Mouse (Mus musculus): ENCODE data around the gene Osgep. TPM values are rescaled to one million over a fixed set of nuclear protein-coding genes. Genes with fewer than 3 reads are reported as not detected.

The Osgep gene
- total RNA-seq, 1 experiment from 2014 or later: 106 TPM

- no peak; a peak in 1 of 4 replicates for ATAC-seq (replicated peaks in 1 of 2; ENCODE audit: insufficient read depth in 1 of 2, low FRiP score in 2 of 2, low TSS enrichment in 1 of 2, low read depth in 1 of 2, poor library complexity in 2 of 2, severe bottlenecking in 2 of 2)
Observed at GRCm38 (mm10) chr14:50896747-50897373, 27.8 kb downstream of the Osgep start.

GRCm38 (mm10) chr14:50895985-50896746 is 28.5 kb downstream of the Osgep start:
- no peak for ATAC-seq (replicated peaks in 1 of 2; ENCODE audit: insufficient read depth in 1 of 2, low FRiP score in 2 of 2, low TSS enrichment in 1 of 2, low read depth in 1 of 2, poor library complexity in 2 of 2, severe bottlenecking in 2 of 2)

GRCm38 (mm10) chr14:50895407-50895806 is 29.3 kb downstream of the Osgep start:
- no peak for ATAC-seq (replicated peaks in 1 of 2; ENCODE audit: insufficient read depth in 1 of 2, low FRiP score in 2 of 2, low TSS enrichment in 1 of 2, low read depth in 1 of 2, poor library complexity in 2 of 2, severe bottlenecking in 2 of 2)

- ATAC-seq (replicated peaks in 1 of 2; ENCODE audit: insufficient read depth in 1 of 2, low FRiP score in 2 of 2, low TSS enrichment in 1 of 2, low read depth in 1 of 2, poor library complexity in 2 of 2, severe bottlenecking in 2 of 2): peak; percentile 49 to 57; a peak in 3 of 4 replicates
Observed at GRCm38 (mm10) chr14:50892541-50893459, 31.9 kb downstream of the Osgep start.

DNA sequence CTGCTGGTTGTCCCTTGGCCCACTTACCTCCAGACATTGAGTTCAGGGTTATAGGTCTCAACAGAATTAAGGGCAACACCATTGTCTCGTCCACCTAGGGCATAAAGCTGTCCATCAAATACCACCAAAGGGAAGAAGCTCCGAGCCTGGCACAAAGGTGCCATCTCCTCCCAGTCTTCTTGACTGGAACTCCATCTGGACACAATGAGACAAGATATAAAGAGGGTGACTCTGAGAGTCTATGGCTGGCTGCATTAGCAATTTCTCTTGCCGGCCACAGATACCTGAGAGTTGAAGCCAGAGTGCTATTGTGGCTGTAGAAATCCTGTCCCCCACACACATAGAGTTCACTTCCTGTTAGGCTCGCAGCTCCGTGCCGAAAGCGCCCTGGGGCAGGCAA is 32.6 kb downstream of the Osgep start:
- ATAC-seq (replicated peaks in 1 of 2; ENCODE audit: insufficient read depth in 1 of 2, low FRiP score in 2 of 2, low TSS enrichment in 1 of 2, low read depth in 1 of 2, poor library complexity in 2 of 2, severe bottlenecking in 2 of 2): no peak

DNA sequence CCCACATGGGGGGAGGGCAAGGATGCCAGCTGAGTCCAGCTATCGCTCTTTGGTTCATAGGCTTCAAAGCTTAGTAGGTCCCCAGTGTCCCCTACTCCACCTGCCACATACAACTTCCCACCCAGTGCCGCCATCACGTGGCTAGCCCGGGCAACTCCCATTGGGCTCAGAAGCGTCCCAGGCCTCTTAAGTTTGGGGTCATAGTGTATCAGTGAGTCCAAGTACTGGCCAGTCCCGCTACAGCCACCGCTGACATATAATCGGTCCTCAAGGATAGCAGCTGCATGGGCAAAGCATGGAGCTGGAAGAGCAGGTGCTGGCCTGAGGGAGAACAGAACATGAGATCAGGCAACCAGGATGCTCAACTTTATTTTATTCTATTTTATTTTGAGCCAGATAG is 33.1 kb downstream of the Osgep start:
- ATAC-seq (replicated peaks in 1 of 2; ENCODE audit: insufficient read depth in 1 of 2, low FRiP score in 2 of 2, low TSS enrichment in 1 of 2, low read depth in 1 of 2, poor library complexity in 2 of 2, severe bottlenecking in 2 of 2): no peak

GRCm38 (mm10) chr14:50876236-50876950 is 48.3 kb downstream of the Osgep start:
- no peak for ATAC-seq (replicated peaks in 1 of 2; ENCODE audit: insufficient read depth in 1 of 2, low FRiP score in 2 of 2, low TSS enrichment in 1 of 2, low read depth in 1 of 2, poor library complexity in 2 of 2, severe bottlenecking in 2 of 2)

DNA sequence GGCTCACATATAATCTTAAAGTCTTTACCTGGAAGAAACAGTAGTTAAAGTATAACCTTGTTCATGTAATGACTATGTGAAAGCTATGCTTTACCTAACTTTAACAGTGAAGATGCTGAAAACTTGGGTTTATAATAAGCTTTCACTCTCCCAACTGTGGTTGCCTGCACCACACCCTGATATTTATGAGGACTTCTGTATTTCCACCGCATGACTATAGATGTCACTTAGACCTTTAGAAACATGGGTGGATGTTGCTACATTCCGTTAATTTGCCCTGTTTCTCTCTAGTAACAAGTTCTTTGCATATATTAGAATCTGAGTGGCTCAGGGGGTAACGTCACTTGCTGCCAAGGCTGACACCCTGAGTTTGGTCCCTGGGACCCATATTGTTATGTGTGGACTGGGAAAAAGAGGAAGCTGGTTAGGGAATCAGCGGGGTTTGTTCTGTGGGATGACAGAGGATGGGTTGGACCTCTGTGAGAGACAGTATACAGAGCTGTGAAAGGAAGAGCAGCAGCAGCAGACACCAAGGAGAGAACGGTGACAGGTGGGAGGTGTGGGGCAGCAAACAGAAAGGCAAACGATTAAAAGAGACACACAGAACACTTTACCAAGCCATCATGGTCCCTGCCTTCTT is 49.0 kb downstream of the Osgep start:
- ATAC-seq (replicated peaks in 1 of 2; ENCODE audit: insufficient read depth in 1 of 2, low FRiP score in 2 of 2, low TSS enrichment in 1 of 2, low read depth in 1 of 2, poor library complexity in 2 of 2, severe bottlenecking in 2 of 2): no peak

DNA sequence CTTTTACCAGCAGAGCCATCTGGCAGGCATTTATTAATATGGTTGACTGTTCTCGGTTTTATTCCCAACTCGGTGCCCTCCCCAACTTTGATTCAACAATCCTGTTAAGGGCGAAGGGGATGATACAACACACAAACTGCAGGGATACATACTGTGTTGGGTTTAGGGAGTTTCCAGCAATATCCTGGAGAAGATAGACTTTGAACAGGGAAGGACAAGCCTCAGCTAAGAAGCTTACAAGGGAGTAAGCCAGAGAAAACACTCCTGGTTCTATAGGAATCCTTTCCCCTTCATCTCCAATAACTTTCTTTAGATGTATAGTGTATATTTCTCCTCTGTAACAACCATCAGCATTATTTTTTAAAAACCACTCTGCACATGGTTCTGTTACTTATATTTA is 49.5 kb downstream of the Osgep start:
- ATAC-seq (replicated peaks in 1 of 2; ENCODE audit: insufficient read depth in 1 of 2, low FRiP score in 2 of 2, low TSS enrichment in 1 of 2, low read depth in 1 of 2, poor library complexity in 2 of 2, severe bottlenecking in 2 of 2): no peak

- ATAC-seq (replicated peaks in 1 of 2; ENCODE audit: insufficient read depth in 1 of 2, low FRiP score in 2 of 2, low TSS enrichment in 1 of 2, low read depth in 1 of 2, poor library complexity in 2 of 2, severe bottlenecking in 2 of 2): no peak
Observed at GRCm38 (mm10) chr14:50871284-50871683, 53.4 kb downstream of the Osgep start.

DNA sequence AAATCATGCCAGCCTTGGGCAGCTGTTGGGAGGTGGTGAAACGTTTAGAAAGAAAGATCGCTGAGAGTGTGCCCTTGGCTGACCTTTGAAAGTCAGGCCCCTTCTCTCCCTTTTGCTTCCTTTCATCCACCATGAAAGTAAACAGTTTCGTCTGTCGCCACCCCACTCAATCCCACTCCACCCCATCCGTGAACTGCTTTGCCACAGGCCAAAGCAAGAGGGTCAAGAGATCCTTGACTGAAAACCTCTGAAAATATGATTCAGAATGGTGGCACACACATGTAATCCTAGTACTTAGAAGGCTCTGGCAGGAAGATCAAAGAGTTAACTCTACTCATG is 53.9 kb downstream of the Osgep start:
- no peak for ATAC-seq (replicated peaks in 1 of 2; ENCODE audit: insufficient read depth in 1 of 2, low FRiP score in 2 of 2, low TSS enrichment in 1 of 2, low read depth in 1 of 2, poor library complexity in 2 of 2, severe bottlenecking in 2 of 2)

GRCm38 (mm10) chr14:50869889-50870804 is 54.5 kb downstream of the Osgep start, which contains the start of gene Tep1:
Tep1 (minus strand) TSS chr14:50870560.
- ATAC-seq (replicated peaks in 1 of 2; ENCODE audit: insufficient read depth in 1 of 2, low FRiP score in 2 of 2, low TSS enrichment in 1 of 2, low read depth in 1 of 2, poor library complexity in 2 of 2, severe bottlenecking in 2 of 2): peak; percentile 95 to 96

- no peak for ATAC-seq (replicated peaks in 1 of 2; ENCODE audit: insufficient read depth in 1 of 2, low FRiP score in 2 of 2, low TSS enrichment in 1 of 2, low read depth in 1 of 2, poor library complexity in 2 of 2, severe bottlenecking in 2 of 2)
Observed at GRCm38 (mm10) chr14:50868656-50869055, 56.0 kb downstream of the Osgep start.

DNA sequence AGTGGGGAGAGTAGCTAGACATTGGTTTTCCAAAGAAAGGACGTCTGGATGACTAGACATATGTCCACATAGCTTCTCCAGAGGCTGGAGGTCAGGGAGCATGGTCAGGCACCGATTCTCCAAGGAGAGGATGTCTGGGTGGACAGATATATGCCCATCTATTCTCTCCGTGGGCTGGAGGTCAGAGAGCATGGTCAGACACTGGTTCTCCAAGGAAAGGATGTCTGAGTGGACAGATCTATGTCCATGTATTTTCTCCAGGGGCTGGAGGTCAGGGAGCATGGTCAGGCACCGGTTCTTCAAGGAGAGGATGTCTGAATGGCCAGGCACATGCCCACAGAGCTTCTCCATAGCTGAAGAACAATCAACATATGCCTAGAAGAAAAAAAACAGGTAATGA is 56.5 kb downstream of the Osgep start:
- no peak for ATAC-seq (replicated peaks in 1 of 2; ENCODE audit: insufficient read depth in 1 of 2, low FRiP score in 2 of 2, low TSS enrichment in 1 of 2, low read depth in 1 of 2, poor library complexity in 2 of 2, severe bottlenecking in 2 of 2)

DNA sequence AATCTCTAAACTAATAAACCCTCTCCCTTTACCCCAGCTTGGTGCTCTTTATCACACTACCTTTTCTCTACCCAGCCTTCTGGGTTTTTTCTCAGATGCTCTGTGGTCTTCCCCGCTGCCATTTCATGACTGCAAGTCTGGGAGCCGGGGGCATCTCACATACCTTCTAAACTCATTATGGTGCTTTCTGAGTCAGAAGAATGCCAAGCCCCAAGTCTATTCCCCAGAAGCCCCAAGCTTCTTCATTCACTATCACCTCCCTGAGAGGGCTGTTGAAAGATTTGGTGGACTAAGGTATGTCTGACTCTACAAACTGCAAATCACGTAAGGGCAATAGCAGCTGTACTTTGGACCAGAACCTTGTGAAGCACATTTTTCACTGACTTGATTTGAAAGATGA is 57.7 kb downstream of the Osgep start:
- no peak for ATAC-seq (replicated peaks in 1 of 2; ENCODE audit: insufficient read depth in 1 of 2, low FRiP score in 2 of 2, low TSS enrichment in 1 of 2, low read depth in 1 of 2, poor library complexity in 2 of 2, severe bottlenecking in 2 of 2)

DNA sequence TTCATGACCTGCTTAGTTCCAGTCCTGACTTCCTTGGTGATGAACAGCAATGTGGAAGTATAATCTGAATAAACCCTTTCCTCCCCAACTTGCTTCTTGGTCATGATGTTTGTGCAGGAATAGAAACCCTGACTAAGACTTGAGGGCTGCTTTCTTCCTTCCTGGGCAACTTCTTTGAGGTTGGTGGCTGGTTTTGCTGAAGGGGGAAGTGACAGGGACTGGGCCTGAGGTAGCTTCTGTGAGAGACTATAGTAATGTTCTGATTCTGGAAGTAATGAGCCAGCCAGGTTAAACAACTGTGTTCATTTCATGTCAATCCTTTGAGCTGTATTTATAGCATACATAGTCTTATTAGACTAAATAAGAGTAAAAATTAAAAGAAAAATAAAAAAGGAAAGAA is 59.7 kb downstream of the Osgep start:
- ATAC-seq (replicated peaks in 1 of 2; ENCODE audit: insufficient read depth in 1 of 2, low FRiP score in 2 of 2, low TSS enrichment in 1 of 2, low read depth in 1 of 2, poor library complexity in 2 of 2, severe bottlenecking in 2 of 2): 0 out of 4 replicates have a peak, but pooled peaks of 1 of the 2 experiments have one; percentile 56

All from hematopoietic stem cell, adult 5-6 weeks (primary cell).